Mouse (Mus musculus) heart, postnatal 14 days (tissue): ENCODE measurements at regions not wholly inside any gene's neighbourhood (a gene's known extent, or its start where the extent isn't known, plus 50 kb on each side); places are given as distances from the start of the nearest gene placed in this dataset.

Source experiments
- DNase-seq, 2 experiments: peaks; one replicate each; pipeline ENCODE4 v3.0.0; 2021 to 2022
- intact Hi-C: fragments of 180-260 bp; cut with DNase I; formaldehyde crosslinking; loops from one replicate; pipeline ENCODE4 v1.15.1; 2025
- microRNA-seq, 2 experiments: library from miRNA; unstranded; fragments of <30 nt; microRNA quantifications; one replicate each; pipeline ENCODE4 v1.2.0; 2021 to 2022

- no peak for DNase-seq
- intact Hi-C loops: no loop called here
These were observed 53.7 kb upstream of the Ankrd50 start for GRCm38 (mm10) chr3:38538309-38538708.

- DNase-seq: no peak
- intact Hi-C loops: no loop called here
These were observed 53.1 kb upstream of the Ankrd50 start for GRCm38 (mm10) chr3:38537770-38538169.

Small RNAs in the stretch of these regions (microRNA-seq; reads per million reads assigned to microRNA genes)
- gene Gm24462: 0 reads per million in 2 experiments
